Mouse (Mus musculus): ENCODE data around the gene Cspg5.

The Cspg5 gene

DNA sequence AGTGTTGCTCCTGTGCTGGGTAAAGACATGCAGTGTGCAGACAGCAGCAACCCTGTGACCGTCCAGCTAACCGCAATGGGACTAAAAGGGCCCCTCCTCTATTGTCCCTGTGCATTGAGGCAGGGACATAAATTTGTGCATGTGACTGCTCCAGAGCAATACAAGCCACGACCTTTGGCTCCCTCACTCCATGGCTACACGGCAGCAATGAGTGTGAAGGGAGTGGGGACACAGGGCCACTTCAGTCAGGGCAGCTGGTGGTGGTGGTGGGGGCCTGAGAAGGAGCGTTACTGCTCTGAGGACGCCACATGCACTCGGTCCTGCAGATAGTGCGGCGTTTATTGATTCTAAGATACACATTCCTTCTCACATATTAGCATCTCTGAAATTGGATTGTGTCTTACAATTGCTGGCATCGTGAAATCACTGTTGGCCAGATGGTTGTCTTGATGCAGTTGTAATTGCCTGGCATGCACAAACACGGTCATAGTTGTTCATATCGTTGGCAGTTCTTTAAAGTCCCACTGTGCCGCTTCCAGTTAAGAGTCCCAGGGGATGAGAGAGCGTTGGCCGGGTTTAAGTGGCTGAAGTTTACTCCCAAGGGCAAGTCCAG is 11.9 kb downstream of the Cspg5 start:
- DNase-seq, result peak; percentile 42 to 44

DNA sequence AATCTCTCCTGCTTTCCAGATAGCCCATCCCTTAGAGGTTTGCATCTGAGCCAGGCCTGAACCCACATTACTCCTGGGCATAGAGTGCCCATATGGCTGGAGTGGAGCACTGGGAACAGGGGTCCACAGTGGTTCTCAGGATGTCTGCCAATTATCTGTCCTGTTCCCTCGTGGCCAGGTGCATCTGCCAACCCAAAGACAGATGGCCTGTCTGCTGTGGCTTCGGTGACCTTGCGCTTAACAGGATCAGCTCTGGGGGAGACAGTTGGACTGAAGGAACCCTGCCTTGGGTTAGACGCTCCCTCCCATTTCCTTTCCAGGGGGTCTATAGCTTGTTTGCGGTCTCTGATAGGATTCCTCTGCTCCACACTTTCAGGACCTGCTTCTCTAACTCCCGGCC is 15.1 kb downstream of the Cspg5 start:
- DNase-seq, result peak; percentile 58 to 67

DNA sequence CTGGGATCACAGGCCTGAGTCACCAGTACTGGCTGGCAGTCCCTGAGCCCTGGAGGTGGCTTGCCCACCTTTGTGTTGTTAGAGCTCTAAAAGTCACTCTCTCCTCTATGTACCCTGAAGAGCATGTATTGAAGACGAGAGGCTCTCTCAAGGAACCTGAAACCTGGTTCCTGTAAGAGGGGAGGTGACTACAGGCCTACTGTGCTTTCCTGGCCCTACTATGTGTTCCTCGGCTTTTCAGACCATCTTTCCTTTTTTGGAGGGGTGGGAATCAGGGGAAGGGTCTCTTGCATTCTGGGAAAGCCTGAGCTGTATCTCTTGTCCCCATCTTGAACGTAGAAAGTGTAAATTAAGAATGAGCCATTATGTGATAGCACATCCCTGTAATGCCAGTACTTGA is 15.5 kb downstream of the Cspg5 start:
- no peak for DNase-seq

DNA sequence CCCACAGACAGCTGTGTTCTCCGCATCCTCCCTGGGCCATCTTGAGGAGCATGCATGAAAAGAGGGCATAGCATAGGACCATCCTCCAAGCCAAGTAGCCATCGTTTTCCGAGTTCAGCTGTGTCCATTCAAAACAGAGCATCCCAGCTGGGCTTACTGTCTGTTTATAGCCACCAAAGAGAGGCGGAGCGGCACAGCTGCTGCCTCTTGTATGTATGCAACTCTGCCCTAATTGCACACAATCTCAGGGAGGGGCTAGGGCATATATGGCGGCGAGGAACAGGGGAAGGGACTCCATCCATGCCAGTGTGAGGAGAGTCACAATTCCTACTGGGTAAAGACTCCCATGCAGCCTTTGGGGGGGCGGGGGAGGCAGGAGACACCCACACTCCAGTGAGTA is 19.6 kb downstream of the Cspg5 start:
- no peak for DNase-seq

DNA sequence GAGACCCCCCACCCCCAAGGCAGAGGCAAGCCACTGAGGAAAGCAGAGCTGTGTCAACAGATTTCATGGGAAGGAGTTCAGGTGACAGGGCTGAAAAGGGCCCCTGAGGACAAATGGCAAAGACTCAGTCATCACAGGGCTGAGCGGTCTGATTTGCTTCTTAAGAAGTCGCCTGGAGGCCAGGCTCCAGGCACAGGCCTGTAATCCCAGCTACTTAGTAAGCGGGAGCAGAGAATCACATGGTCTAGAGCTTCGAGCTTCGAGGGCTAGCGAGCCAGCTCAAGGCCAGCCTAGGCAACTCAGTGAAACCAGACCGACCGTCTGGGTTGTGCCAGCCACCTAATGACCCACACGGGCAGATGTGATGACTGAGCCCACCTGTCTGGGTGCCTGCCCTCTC is 21.4 kb downstream of the Cspg5 start:
- no peak for DNase-seq

DNA sequence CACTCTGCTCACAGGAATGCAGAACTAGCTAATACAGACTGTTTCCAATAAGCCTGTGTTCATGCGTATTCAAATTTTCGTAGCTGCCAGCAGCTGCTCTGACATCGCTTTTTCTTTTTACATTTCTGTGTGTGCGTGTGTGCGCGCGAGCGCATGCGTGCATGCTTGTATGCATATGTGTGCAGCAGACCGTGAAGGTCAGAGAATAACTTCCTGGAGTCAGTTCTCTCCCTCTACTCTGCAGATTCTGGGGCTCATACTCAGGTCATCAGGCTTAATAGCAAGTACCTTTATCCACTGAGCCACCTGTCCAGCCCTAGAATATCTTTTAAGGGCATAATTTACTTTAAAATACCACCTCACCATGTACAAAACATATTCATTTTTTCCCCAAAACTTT is 24.8 kb downstream of the Cspg5 start:
- no peak for DNase-seq

DNA sequence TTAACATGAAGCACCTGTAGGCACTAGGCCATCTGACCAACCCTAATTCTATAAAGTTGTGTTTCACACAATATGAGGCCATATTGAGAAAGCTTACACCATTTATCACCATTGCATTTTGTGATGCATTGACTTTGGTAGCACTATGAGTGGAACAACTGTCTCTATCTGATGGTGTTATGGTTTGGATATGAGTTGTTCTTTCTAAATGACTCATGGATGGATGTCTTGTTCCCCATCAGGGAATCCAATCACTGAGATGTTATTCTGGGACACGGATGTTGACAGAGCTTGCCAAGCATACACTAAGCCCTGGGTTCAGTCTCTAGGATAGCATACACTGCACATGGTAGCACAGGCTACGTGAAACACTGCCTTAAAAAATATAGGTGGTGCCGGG is 28.7 kb downstream of the Cspg5 start:
- DNase-seq, result no peak

DNA sequence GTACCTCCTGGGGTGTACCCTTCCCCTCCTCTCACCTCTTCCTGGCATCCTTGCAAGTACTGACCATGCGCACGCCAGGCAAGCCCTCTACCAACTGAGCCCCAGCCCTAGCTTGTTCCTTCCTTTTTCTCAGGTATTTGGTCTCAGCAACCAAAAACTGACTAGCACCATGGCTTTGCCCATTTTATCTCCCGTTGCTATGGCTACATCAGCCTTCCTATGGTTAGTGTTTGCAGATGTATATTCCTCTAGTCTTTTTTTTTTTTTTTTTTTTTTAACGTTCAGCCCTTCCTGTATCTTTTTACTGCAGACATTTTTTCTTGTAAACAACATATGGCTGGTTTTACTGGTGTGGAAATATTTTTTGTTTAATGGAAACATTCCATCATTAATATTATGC is 29.9 kb downstream of the Cspg5 start:
- DNase-seq, result no peak

DNA sequence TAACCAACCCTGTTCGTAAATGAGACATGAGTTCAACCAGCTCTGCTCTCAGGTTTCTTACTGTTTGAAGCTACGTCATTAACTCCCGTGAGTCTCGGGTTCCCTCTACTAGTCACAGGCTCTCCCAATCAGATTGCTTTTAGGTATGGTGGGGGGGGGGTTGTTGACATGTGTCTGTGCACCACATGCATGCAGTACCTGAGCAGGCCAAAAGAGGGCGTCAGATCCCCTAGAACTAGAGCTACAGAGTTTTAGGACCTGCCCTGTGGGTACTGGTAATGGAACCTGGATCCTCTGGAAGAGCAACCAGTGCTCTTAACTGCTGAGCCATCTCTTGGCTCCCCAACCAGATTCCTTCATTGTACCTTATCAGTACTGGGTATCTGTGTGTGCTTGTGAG is 32.3 kb downstream of the Cspg5 start:
- peak in 1 of 2 experiments; percentile 48 for DNase-seq

DNA sequence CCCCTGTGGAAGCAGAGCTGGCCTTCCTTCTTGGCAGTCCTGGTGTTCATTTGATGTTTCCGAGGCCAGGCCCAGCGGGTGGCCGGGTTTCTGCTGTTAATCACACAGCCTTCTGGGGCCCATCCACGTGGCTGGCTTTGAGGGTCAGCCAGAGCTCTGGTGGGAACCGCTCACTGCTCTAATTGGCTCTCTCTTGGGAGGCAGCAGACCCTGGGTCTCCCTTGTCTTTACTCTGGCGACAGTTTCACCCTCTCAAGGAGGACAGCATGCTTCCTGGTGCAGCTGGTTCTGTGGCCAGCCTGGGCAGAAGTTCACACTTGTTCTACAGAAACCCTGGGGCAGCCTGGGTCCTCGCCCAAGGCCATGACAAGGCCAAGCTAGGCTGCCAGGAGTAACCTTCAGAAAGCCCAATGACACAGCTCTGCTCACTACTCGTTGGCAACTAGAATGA is 33.9 kb downstream of the Cspg5 start:
- peak in 1 of 2 experiments; percentile 46 for DNase-seq

DNA sequence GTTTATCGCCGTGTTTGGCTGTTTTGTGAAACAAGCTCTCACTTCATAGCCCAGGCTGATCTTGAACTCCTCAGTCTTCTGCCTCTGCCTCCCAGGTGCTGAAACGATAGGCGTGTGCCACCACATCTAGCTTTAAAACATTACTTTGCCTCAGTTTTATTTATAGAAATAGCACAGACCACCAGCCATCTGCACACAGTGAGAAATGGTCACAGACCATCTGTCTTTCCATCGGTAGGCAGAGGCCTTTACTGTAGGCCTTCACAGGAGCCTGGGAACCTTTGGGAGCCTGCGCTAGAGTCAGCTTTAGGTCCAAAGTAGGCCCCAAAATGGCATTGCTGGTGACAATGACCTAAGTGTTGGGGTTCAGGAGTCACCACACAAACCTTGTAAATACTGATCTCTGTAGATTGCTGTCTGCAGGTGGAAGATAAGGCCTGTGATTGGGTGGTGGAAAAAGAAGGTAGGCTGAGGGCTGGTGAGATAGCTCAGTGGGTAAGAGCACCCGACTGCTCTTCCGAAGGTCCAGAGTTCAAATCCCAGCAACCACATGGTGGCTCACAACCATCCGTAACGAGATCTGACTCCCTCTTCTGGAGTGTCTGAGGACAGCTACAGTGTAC is 40.6 kb downstream of the Cspg5 start:
- DNase-seq, result peak in 1 of 2 experiments; percentile 58

DNA sequence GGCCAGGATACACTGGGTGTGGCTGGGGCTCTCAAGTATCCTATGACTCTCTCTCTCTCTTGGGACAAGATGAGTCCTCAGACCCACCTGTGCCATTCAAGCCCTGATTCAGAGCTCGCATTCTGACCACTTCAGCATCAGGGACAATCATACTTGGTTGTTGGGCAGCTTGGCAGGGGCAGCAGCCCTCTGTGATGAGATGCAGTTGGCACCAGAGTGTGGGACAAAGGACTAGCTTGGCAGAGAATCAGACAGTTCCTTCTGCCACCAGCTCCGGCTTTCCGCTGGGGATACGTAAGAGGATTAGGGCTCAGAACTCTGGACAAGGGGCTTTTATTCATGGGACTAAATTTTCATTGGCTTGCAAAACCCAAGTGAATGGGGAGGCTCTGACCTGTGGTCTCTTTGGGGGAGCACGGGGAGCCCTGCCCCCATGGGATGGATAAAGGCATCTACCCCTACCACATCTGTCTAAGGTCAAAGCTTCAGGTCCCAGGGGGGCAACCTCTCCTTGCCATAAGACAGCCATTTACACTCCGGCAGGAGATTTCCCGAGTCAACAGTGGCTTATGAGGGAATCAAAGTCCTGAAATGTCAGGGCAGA is 43.8 kb downstream of the Cspg5 start:
- DNase-seq, result peak; percentile 73 to 77

DNA sequence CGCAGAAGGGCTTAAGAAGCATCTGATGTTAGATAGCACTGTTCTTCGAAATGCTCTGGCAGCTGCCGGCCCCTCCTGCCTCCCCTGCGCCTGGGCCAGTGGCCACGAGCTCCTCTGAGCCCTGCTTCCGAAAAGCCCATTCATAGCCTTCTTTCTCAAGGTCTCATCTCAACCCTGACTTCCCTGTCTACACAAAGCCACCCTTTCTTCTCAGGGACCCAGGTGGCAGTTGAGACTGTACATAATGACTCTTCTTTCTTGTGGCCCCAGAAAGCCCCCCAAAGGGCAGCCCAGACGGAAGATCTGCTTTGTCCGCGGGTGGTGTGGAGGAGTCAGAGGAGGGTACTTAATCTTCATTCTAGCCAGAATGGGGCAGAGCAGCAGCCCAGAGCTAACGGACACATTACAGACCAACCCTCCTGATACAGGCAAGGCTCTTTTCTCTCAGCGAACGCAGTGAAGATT is 49.7 kb downstream of the Cspg5 start:
- peak; percentile 36 to 56 for DNase-seq

DNA sequence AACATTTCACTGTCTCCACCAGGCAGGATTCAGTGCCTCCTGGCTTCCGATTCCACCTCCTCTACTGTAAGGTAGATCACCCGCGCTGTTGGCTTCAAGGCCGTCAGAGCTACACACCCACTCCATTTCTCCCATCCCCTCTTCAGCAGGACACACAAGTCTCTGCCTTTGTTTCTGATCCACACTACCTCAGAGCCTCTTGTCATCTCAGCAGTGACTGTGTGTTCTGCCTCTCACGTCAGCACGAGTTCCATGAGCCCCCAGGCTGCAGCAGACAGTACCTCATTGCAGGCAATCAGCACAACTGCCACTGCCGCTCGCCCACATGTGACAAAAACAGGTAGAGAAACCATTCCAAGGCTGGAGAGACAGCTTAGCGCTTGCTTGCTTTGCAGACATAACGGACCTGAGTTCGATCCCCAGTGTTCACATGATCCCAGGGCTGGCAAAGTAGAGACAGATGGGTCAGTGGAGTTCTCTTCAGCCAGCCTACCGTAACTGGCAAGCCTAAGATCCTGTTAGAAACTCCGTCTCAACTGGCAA is 50.4 kb downstream of the Cspg5 start:
- DNase-seq, result no peak

DNA sequence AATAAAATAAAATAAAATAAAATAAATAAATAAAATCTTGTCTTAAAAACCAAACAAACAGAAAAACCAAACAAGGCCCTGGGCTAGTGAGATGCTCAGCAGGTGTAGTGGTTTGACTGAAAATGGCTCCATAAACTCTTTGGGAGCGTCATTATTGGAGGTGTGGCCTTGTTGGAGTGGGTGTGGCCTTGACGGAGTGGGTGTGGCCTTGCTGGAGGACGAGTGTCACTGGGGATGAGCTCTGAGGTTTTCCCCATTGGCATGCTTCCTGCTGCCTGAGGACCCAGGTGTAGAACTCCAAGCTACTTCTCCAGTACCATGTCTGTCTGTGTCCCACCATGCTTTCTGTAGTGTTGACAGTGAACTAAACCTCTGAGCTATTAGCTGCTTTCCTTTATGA is 51.2 kb downstream of the Cspg5 start:
- DNase-seq, result no peak

DNA sequence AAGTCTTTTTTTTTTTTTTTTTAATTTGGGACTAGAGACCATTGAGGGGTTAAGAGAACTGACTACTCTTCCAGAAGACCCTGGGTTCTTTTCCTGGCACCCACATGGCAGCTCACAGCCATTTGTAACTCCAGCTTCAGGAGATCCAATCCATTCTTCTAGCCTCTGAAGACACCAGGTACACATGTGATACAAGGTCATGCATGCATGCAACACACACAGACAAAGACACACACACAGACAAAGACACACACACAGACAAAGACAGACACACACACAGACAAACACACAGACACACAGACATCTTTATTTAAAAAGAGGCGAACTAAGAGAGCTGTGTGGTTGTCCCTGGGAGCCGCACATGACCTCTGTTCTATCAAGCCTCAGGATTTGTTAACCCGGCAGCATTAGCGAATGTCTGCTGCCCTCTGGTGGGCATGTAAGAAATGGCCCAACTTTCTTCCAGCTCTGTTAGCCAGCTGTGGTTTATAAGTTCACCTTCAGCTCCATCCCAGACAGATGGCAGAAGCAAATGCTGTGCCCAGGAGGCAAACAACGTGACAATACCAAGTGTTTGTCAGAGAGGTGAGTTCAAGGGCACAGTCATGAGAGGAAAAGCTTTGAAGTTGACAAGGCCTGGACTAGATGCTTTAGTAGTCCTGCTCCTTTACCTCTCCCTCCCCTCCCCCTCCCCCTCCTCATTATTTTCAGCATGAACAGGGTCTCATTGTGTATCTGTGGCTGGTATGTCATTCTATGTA is 53.5 kb downstream of the Cspg5 start:
- DNase-seq, result peak; percentile 89 to 92

DNA sequence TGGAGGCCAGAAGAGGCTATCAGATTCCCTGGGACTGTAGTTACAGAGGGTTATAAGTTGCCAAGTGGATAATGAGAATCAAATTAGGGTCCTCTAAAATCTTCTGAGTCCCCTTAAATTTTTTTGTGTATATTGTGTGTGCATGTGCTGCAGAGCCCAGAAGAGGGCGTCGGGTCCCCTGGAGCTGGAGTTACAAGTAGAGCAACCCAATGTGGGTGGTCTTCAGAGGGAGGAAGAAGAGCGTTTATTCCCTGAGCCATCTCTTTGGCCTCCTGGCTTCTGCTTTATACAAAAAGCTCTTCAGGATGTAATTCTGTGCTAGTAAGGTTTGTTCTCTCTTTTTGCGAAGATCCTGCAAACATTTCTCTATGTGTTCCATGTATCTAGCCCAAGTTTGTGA is 60.9 kb downstream of the Cspg5 start:
- peak in 1 of 2 experiments; percentile 60 for DNase-seq

DNA sequence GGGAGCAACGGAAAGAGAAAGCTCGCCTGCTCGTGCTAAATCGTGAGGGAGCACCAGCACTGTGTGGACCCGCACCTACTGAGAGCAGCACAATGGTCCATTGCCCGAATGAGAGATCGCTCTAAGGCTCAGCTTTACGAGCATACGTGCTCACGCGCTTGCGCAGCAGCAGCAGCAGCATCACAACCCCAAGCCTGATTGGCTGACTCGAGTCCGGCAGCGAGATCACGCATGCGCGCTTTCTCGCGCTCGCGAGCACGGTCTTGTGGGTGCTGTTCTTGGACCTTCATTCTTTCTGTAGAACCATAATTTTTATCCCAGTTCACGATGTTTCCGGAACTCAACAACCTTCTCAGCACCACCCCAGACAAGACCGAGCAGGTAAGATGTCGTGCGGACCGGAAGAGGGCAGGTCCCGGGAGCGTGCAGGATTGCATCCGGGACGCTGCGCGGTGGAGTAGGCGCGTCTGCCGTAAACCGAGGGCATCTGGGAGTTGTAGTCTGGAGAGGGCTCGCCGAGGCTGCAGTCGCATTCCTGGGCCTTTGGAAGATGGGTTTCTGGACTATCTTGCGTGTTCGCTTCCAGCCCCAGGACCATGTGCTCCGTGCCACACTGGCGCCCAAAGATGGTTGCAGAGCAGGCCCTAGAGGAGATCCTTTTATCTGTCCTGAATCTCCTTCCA is 61.5 kb downstream of the Cspg5 start, which contains the start of gene Elp6:
Elp6 (plus strand) TSS at position 205 of the 683 bp plus-strand sequence.
- peak; percentile 90 to 94 for DNase-seq

DNA sequence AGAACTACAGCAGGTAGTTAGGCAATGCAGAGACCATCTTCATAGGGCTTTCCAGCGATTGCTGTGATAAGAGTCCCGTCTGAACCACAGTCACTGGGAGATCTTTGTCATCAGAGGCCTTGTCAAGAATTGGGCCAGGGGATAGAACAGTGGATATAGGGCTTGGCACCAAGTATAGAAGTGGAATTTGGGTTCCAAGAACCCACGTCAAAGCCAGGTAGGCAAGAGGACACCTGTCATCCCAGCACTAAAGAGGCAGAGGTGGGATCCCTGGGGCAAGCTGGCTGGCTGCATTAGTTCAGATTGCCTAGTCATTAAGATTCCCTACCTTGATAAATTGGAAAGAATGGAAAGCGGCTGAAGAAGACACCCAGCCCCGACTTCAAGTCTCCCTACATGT is 62.8 kb downstream of the Cspg5 start:
- DNase-seq, result no peak
